Mouse (Mus musculus): ENCODE measurements at regions not wholly inside any gene's neighbourhood (a gene's known extent, or its start where the extent isn't known, plus 50 kb on each side); places are given as distances from the start of the nearest gene placed in this dataset.
A peak's percentile ranks its signal among the peaks of the same experiment; 100 is the strongest.

DNA sequence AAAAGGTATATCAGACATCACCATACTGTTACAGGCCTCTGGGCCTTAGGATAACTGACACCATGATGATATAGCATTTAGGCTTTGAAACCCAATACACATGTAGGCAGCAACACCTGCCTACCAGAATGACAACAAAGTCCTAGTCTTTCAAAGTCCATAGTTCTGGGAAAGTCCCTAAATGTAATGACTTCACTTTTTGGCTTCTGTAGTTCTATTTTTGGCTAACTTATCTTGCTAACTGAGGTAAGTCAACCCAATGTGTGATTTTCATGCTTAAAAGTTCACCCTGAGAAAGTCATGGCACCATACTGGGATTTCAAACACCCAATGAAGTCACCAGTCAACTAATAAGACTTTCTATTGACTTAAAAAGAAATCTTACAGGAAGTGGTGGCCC, 485.8 kb upstream of the Fam174a start:
- no peak overlapping the region for H3K9ac ChIP-seq (replicated peaks)
- DNase-seq (no peak), ATAC-seq (no peak)
- H3K36me3 ChIP-seq (replicated peaks; ENCODE audit: insufficient read depth, low read length) = no peaks in the 10 kb centered on the region
- H3K4me3 ChIP-seq (ENCODE audit: low read depth, low read length) = no peak overlapping the region
- no peaks in the 10 kb centered on the region for H3K4me1 ChIP-seq (ENCODE audit: insufficient read depth)
- H3K27ac ChIP-seq (ENCODE audit: low read depth) = no peak overlapping the region
- no peak for TF ChIP-seq EP300 (IDR thresholded peaks at IDR 0.05; ENCODE audit: low read depth)
- TF ChIP-seq CTCF (IDR thresholded peaks at IDR 0.05; ENCODE audit: low read depth) = no peak
- no peak overlapping the region for H3K4me2 ChIP-seq (ENCODE audit: low read depth, low read length)
- no peaks in the 10 kb centered on the region for H3K9me3 ChIP-seq (ENCODE audit: low read length)
- no peaks in the 10 kb centered on the region for H3K27me3 ChIP-seq (ENCODE audit: insufficient read depth, low read length)

DNA sequence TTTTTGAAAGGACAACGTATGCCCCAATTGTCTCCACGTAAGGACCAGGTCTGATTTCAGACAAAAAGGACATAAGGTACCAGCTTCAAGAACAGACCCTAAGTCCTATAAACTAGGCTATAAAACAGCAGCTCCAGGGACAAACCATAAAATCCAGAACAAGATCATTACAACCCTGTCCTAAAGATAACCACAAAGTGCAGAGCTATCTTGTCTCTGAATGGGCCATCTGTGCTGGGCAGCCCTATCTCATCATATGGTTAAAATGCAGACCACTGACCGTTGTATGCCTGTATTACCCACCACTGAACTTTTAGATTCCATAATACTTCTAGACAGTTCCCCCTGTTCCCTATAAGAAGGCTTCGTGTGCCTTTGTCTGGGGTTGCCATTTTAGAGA, 477.4 kb upstream of the Fam174a start:
- 67% methylated on average over 4 of the region's 4 CpGs for WGBS (ENCODE audit: insufficient replicate concordance)
- TF ChIP-seq CTCF (IDR thresholded peaks at IDR 0.05; ENCODE audit: low read depth) (no peak), EP300 (IDR thresholded peaks at IDR 0.05; ENCODE audit: low read depth) (peak; percentile 19; the same call in 1 of the 2 replicates)
- ATAC-seq = no peak

DNA sequence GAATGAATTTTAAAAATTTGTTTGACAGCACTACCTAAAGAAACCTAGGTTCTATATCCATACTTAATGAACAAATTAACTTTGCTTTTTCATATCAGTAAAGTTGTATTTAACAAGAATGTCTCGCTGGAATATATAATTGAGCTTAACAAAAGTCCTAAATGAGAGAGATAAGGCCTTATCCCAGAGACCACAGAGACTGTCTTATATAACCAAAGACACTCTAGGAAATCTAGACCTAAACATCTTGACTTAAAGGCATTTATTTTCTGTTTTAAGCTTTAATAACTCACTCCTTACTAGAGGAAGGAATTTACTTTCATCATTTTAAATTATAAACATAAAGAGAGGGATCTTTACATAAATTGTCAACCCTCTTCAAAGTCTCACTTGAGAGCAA, 461.9 kb upstream of the Fam174a start:
- no peaks in the 10 kb centered on the region for H3K4me1 ChIP-seq (ENCODE audit: insufficient read depth)
- no peaks in the 10 kb centered on the region for H3K27me3 ChIP-seq (ENCODE audit: insufficient read depth, low read length)
- H3K4me2 ChIP-seq (ENCODE audit: low read depth, low read length) = no peak overlapping the region
- DNase-seq (no peak), ATAC-seq (no peak)
- H3K36me3 ChIP-seq (replicated peaks; ENCODE audit: insufficient read depth, low read length) = no peaks in the 10 kb centered on the region
- H3K4me3 ChIP-seq (ENCODE audit: low read depth, low read length) = no peak overlapping the region
- no peaks in the 10 kb centered on the region for H3K9me3 ChIP-seq (ENCODE audit: low read length)
- WGBS (ENCODE audit: insufficient replicate concordance) = 53% methylated on average over 1 of the region's 1 CpGs
- H3K9ac ChIP-seq (replicated peaks) = no peak overlapping the region
- TF ChIP-seq CTCF (IDR thresholded peaks at IDR 0.05; ENCODE audit: low read depth) (no peak), EP300 (IDR thresholded peaks at IDR 0.05; ENCODE audit: low read depth) (no peak)
- no peak overlapping the region for H3K27ac ChIP-seq (ENCODE audit: low read depth)

More for the DNA sequence above, 477.4 kb upstream of the Fam174a start:
- H3K9ac ChIP-seq (replicated peaks) = no peak overlapping the region
- H3K4me3 ChIP-seq (ENCODE audit: low read depth, low read length) = no peak overlapping the region
- no peak overlapping the region for H3K4me2 ChIP-seq (ENCODE audit: low read depth, low read length)
- no peaks in the 10 kb centered on the region for H3K9me3 ChIP-seq (ENCODE audit: low read length)
- no peaks in the 10 kb centered on the region for H3K4me1 ChIP-seq (ENCODE audit: insufficient read depth)
- no peak for DNase-seq
- H3K27ac ChIP-seq (ENCODE audit: low read depth) = no peak overlapping the region
- no peaks in the 10 kb centered on the region for H3K36me3 ChIP-seq (replicated peaks; ENCODE audit: insufficient read depth, low read length)
- H3K27me3 ChIP-seq (ENCODE audit: insufficient read depth, low read length) = no peaks in the 10 kb centered on the region

DNA sequence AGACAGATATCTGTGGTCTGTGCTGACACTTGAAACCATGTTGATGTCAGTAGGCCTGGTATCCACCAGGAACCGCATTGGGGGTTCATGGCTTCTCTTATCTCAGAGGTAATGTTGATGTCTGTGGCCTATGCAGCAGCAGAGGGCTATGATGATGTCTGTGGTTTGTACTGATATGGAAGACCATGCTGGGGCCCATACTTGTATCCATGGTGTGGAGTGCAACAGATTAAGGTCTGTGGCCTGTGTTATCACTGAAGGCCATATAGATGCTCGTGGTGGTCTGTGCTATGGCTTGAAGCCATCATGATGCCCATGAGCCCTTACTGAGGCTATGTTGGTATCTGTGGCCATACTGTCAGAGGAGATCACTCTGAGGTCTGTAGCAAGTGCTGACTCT, 455.0 kb upstream of the Fam174a start:
- peak; percentile 98 for ATAC-seq
- 46% methylated on average over 2 of the region's 2 CpGs for WGBS (ENCODE audit: insufficient replicate concordance)

DNA sequence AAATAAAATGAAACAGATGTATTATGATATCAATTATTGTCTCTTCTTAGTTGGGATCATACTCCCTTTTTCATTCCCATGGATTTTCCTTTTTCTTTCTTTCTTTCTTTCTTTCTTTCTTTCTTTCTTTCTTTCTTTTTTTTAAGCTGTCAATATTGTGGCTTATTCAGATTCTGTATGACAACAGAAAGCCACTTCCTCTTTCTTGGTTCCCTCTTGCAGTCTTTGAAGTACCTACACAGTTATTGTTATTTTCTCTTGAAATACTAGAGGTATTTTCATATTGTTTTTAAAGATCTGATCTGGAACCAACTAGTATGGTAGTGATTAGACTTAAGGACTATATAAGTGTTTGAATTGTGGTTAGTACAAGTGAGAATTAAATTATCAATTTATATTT, 444.6 kb upstream of the Fam174a start:
- no peaks in the 10 kb centered on the region for H3K9me3 ChIP-seq (ENCODE audit: low read length)
- no peak for DNase-seq
- no peaks in the 10 kb centered on the region for H3K36me3 ChIP-seq (replicated peaks; ENCODE audit: insufficient read depth, low read length)
- no peak overlapping the region for H3K27ac ChIP-seq (ENCODE audit: low read depth)
- H3K27me3 ChIP-seq (ENCODE audit: insufficient read depth, low read length) = no peaks in the 10 kb centered on the region
- H3K9ac ChIP-seq (replicated peaks) = no peak overlapping the region
- ATAC-seq = no peak
- TF ChIP-seq CTCF (IDR thresholded peaks at IDR 0.05; ENCODE audit: low read depth) (no peak), EP300 (IDR thresholded peaks at IDR 0.05; ENCODE audit: low read depth) (no peak)
- H3K4me3 ChIP-seq (ENCODE audit: low read depth, low read length) = no peak overlapping the region
- no peaks in the 10 kb centered on the region for H3K4me1 ChIP-seq (ENCODE audit: insufficient read depth)
- no peak overlapping the region for H3K4me2 ChIP-seq (ENCODE audit: low read depth, low read length)

More for the DNA sequence above, 455.0 kb upstream of the Fam174a start:
- H3K27ac ChIP-seq (ENCODE audit: low read depth) = no peak overlapping the region
- H3K4me1 ChIP-seq (ENCODE audit: insufficient read depth) = no peaks in the 10 kb centered on the region
- H3K4me2 ChIP-seq (ENCODE audit: low read depth, low read length) = no peak overlapping the region
- H3K4me3 ChIP-seq (ENCODE audit: low read depth, low read length) = no peak overlapping the region
- TF ChIP-seq CTCF (IDR thresholded peaks at IDR 0.05; ENCODE audit: low read depth) (no peak), EP300 (IDR thresholded peaks at IDR 0.05; ENCODE audit: low read depth) (peak; percentile 95)
- no peaks in the 10 kb centered on the region for H3K36me3 ChIP-seq (replicated peaks; ENCODE audit: insufficient read depth, low read length)
- 0 out of 2 replicates have a peak, but pooled peaks cover 2% of the 10 kb centered on the region for H3K9me3 ChIP-seq (ENCODE audit: low read length)
- DNase-seq = peak; percentile 12
- H3K27me3 ChIP-seq (ENCODE audit: insufficient read depth, low read length) = no peaks in the 10 kb centered on the region
- no peak overlapping the region for H3K9ac ChIP-seq (replicated peaks)

DNA sequence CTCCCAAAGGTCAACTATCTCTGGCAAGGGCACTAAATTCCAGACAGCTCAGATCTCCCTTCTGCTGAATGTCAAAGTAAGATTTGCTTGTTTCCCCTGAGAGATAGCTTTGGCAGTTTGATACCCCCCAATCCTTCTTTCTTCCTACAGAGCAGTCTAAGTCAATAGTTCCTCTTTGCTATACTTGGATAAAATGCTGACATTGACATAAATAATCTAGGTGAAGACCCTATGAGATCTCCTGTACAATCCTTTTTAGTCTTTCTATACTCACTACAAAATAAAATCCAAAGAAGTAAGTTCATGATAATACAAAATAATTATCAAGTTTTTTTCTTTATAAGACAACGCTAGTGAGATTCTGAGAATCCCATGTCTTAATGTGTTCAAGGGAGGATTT, 432.9 kb upstream of the Fam174a start:
- Histone ChIP-seq H3K36me3 (replicated peaks; ENCODE audit: insufficient read depth, low read length) (no peaks in the 10 kb centered on the region), H3K9me3 (ENCODE audit: low read length) (no peaks in the 10 kb centered on the region), H3K4me1 (ENCODE audit: insufficient read depth) (no peaks in the 10 kb centered on the region), H3K27ac (ENCODE audit: low read depth) (no peak overlapping the region), H3K4me2 (ENCODE audit: low read depth, low read length) (no peak overlapping the region), H3K4me3 (ENCODE audit: low read depth, low read length) (no peak overlapping the region), H3K9ac (replicated peaks) (no peak overlapping the region), H3K27me3 (ENCODE audit: insufficient read depth, low read length) (no peaks in the 10 kb centered on the region)
- TF ChIP-seq EP300 (IDR thresholded peaks at IDR 0.05; ENCODE audit: low read depth) = no peak
- no peak for TF ChIP-seq CTCF (IDR thresholded peaks at IDR 0.05; ENCODE audit: low read depth)
- no peak for DNase-seq
- no peak for ATAC-seq
- 76% methylated on average over 1 of the region's 1 CpGs for WGBS (ENCODE audit: insufficient replicate concordance)

DNA sequence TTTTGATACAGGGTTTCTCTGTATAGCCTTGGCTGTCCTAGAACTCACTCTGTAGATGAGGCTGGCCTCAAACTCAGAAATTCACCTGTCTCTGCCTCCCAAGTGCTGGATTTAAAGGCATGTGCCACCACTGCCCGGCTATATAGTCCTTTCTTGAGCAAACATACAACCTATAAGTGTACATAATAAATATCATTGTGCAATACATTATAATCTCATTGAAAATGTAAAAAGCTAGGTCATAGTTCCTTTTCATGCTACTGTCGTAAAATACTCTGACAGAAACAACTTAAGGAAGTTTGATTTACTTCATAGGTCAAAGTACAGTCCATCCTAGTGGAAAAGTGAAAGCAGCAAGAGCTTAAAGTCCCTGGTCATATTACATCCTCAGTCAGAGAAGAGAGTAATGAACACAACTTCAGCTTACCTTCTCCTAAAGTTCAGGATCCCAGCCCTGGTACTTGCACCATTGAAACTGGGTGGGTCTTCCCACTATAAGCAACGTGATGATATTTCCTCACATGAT, 408.4 kb upstream of the Fam174a start:
- Histone ChIP-seq H3K27ac (ENCODE audit: low read depth) (no peak overlapping the region), H3K9me3 (ENCODE audit: low read length) (no peaks in the 10 kb centered on the region), H3K9ac (replicated peaks) (no peak overlapping the region), H3K4me1 (ENCODE audit: insufficient read depth) (no peaks in the 10 kb centered on the region), H3K4me2 (ENCODE audit: low read depth, low read length) (no peak overlapping the region), H3K4me3 (ENCODE audit: low read depth, low read length) (no peak overlapping the region), H3K36me3 (replicated peaks; ENCODE audit: insufficient read depth, low read length) (no peaks in the 10 kb centered on the region), H3K27me3 (ENCODE audit: insufficient read depth, low read length) (no peaks in the 10 kb centered on the region)
- DNase-seq (no peak), ATAC-seq (no peak)
- WGBS (ENCODE audit: insufficient replicate concordance) = 71% methylated on average over 3 of the region's 3 CpGs
- no peak for TF ChIP-seq EP300 (IDR thresholded peaks at IDR 0.05; ENCODE audit: low read depth)
- no peak for TF ChIP-seq CTCF (IDR thresholded peaks at IDR 0.05; ENCODE audit: low read depth)
